Mouse (Mus musculus) CD4-positive, CD25-positive, alpha-beta regulatory T cell, adult 2 months (primary cell): ENCODE data around the gene Irak1bp1.

Experiments
- DNase-seq: peaks from one replicate; pipeline ENCODE4 v3.0.0-alpha.2; 2012; ENCODE audit warnings: low read depth, low spot score

Irak1bp1 gene

DNA sequence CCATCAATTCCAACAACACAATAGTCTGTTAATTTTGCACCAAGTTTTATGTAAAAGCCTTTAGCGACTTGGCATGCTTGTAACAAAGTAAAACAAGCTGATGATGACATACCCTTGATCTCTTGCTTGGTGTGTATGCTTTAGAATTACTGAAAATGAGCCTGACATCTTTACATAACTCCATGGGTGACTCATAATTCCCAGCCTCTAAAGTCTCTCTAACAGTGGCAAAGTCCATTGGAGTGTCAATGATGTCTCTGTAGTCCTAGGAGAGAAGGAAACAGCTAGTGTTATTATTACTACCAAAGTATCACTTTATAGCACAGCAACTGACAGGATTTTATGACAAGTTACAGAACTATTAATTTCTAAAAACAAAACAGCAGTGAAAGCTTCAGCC, 47.7 kb downstream of the Irak1bp1 start:
- DNase-seq = no peak

DNA sequence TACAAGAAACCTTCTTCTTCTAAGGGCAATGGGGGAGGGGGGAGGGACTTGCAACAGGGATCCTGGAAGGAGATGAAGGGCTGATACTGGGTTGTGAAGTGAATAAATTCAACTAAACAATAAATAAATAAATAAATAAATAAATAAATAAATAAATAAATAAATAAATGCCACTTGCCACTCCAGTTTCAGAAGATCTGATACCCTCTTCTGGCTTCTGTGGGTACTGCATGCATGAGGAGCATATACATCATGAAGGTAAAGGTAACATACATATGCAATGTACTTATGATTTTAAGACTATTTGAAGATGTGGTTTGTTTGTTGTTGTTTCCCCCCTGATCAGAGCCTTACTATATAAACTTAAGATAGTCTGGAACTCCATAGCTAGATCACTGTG, 54.8 kb downstream of the Irak1bp1 start:
- DNase-seq = peak; percentile 42

DNA sequence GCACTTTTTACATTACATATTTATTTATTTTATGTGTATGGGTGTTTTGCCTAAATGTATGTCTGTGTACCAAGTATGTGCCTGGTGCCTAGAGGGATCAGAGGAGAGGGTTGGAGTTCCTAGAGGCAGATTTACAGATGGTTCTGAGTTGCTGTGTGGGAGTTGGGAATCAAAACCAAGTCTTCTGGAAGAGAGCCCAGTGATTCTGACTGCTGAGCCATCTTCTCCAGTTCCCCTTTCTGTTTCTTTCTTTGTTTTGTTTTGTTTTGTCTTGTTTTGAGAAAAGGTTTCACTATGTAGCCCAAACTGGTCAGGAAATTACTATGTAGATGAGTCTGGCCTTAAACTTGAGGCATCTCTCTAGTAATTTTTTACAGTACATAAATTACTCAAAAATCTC, 59.3 kb downstream of the Irak1bp1 start:
- no peak for DNase-seq
